Mouse (Mus musculus) erythroblast, embryonic 14.5 days (primary cell): ENCODE data around the gene Bcl9l.

Experiments used
- GATA1 ChIP-seq: IDR thresholded peaks from 2 replicates; pipeline ENCODE4 v1.6.1; 2012; ENCODE audit warnings: low read length, inconsistent platforms, mixed read lengths
- TAL1 ChIP-seq: IDR thresholded peaks from 3 replicates; pipeline ENCODE4 v1.6.1; 2012; ENCODE audit warnings: low read length, inconsistent platforms, mixed read lengths

- TF ChIP-seq GATA1 (no peak), TAL1 (no peak)
These were observed 6.3 kb downstream of the Bcl9l start for GRCm38 (mm10) chr9:44488855-44489381.
